Mouse (Mus musculus) spleen, adult 18-20 months (tissue): ENCODE measurements around the gene Ccnb1ip1.
"Not testable (repeated sequence)": the region's sequence is repeated elsewhere in the genome, so short reads cannot be mapped to it uniquely, and the experiment has no call there.

Experiments
- DNase-seq, 2 experiments: peaks; one replicate each; pipeline ENCODE4 v3.0.0; 2022; ENCODE audit warnings: mixed read lengths in 2 of 2

Gene Ccnb1ip1

GRCm38 (mm10) chr14:50807487-50808072, at the start of gene Ccnb1ip1, which contains the start of gene Parp2:
Ccnb1ip1 (minus strand) TSS chr14:50807732.
Parp2 (plus strand) TSS chr14:50807841.
- peak; percentile 93 to 94 for DNase-seq

DNA sequence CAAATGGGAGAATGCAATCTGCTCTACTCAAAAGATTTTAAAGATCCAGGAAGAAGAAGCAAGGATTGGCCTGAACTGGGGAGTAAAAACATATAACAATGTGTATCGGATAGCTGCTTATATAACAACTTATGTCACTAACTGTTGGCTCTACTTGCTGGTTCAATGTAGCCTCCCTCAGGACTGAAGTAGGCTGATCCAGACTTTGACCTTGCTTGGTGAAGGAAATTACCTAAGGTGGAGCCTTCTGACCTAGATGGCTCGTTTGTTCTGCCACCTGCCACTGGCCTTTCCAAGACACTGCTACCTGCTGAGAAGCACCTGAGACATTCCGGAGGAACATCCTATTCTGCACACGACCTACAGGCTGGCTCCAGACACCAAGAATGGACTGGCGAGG, 48.3 kb upstream of the Ccnb1ip1 start:
- no peak for DNase-seq

GRCm38 (mm10) chr14:50837236-50837635, 29.7 kb upstream of the Ccnb1ip1 start:
- no peak for DNase-seq

DNA sequence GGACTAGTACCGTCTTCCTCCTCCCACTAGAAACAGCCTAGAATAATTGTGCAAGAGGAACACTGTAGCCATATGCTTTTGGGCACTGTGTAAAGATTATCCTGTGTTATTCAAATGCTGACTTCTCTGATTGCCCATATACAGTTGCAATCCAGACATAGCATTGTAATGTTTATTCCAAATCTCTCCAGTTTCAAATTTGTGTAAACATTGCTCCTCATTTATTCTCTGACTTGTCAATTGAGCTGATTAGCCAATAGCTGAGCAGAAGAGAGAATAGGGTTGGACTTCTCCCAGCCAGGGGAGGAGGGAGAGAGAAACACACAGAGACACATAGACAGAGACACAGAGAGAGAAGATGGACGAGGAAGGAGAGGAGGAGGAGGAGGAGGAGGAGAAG, 26.9 kb upstream of the Ccnb1ip1 start:
- DNase-seq: no peak

DNA sequence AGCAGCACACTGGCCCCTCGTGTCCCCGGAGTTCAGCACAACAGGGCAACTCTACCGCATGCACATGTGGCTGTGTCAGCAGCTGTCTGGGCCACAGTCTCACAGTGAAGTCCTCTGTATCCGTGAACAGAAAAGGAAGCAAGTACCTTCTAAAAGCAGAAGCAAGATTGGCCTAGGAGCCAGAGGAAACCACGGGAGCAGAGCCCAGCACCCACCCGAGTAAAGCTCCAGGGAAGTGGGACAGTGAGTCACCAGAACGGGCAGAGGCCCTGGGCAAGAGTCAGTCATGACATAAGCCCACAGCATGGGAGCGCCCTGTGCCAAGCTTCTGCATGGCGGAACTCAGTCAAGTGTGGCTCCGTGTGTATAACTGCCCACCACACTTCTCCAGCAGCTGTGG, 26.4 kb upstream of the Ccnb1ip1 start:
- peak; percentile 13 to 30 for DNase-seq

DNA sequence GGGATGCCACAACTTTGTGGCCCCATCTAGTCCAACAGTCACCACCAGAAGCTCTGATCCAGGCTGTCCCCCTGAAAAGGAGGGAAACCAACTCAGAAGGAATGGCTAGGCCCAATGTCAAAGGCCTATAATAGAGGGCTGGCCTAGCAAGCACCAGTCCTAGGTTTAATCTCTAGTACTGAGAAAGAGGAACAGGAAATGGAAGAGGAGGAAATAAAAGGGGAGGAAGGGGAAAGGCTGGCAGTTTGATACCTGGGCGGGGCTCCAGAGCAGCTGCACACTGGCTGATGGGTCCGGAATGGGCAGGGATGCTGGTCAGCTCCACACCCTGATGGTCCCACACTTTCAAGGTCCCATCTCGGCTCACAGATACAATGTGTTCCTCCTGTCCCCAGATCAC, 22.3 kb upstream of the Ccnb1ip1 start:
- DNase-seq: no peak

DNA sequence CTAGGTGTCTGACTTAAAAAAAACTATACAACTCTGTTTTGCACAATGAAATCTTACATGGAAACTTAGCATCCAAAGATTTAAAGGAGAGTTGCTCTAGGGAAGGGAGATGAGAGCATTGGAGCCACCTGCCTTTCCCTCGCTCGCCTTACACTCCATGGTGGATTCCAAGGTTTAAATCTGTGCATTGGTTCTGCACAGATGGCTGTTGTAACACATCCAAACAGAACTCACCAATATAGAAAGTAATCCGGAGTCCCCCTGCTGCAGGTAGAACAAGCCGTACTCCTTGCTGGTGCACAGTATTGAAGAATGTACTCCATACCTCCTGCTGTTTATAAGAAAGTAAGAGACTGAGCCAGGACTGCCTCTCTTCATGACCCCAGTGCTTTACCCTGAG, 19.0 kb upstream of the Ccnb1ip1 start:
- no peak for DNase-seq

DNA sequence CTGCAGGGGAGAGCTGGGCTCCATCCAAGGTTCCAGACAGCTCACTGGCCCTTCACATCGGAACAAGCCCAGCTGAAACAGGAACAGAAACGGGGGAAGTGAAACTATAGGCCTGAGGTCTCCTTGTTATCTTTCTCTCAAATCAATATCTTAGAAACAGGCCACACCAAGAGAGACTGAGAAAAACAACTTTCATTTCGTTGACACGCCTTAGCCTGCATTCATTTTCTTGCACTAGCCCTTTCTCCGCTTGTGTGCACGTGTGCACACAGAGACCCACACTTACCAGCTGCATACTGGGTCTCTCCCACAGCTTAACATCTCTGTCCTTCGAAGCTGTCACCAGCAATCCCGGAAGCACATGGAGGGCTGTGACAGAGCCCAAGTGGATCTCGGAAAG, 16.7 kb upstream of the Ccnb1ip1 start:
- DNase-seq: peak in 1 of 2 experiments; percentile 21

GRCm38 (mm10) chr14:50823240-50823639, 15.7 kb upstream of the Ccnb1ip1 start:
- no peak for DNase-seq

- no peak for DNase-seq
Measured at GRCm38 (mm10) chr14:50813060-50813459, 5.5 kb upstream of the Ccnb1ip1 start.

DNA sequence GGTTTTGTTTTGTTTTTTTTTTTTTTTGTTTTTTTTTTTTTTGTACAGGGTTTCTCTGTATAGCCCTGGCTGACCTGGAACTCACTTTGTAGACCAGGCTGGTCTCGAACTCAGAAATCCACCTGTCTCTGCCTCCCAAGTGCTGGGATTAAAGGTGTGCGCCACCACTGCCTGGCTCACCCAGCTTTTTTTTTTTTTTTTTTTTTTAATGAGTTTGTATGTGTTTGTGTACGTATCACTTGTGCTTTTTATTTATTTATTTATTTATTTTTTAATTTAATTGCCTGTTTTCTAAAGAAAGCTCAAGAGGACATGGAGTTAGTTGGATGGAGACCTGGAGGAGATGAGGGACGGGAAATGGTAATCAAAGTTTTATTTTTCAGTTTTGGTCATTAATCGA, 1.1 kb downstream of the Ccnb1ip1 start:
- not testable (repeated sequence) for DNase-seq

DNA sequence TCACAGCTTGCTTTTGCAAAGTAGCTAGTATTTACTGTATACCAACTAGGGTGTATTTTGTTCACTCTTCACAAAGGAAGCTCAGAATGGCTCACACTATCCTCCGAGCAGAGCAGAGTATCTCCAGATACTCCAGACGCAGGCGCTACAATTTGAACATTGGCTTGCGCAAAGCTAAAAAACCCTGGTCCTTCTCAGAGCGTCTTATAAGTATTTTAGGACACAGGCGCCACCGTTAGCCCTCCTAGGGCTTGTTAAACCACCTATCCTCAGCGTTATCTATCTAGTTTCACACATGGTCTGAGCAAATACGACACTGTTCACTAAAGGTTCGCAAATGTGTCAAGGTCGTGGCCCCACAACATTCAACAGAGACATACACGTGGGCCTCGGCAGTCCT, 2.8 kb downstream of the Ccnb1ip1 start:
- no peak for DNase-seq

- no peak for DNase-seq
Measured at GRCm38 (mm10) chr14:50802843-50803562, 4.5 kb downstream of the Ccnb1ip1 start.

DNA sequence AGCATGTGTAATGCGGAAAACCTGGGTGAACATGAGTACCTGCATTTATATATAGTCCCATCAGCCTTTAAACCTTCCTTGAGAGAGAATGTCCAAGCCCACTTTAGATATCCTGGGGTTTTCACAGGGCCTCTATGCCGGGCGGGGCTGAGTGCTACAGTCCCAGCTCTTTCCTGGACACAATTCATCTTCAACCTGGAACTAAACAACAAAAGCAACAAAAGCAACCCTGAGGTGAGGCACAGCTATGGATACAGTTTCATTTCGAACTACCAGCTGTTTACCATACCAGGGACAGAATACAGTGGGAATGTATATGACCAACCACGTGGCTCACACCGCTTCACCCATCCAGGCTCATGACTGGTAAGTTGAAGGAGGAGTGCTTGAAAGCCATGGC, 5.1 kb downstream of the Ccnb1ip1 start:
- DNase-seq: no peak

DNA sequence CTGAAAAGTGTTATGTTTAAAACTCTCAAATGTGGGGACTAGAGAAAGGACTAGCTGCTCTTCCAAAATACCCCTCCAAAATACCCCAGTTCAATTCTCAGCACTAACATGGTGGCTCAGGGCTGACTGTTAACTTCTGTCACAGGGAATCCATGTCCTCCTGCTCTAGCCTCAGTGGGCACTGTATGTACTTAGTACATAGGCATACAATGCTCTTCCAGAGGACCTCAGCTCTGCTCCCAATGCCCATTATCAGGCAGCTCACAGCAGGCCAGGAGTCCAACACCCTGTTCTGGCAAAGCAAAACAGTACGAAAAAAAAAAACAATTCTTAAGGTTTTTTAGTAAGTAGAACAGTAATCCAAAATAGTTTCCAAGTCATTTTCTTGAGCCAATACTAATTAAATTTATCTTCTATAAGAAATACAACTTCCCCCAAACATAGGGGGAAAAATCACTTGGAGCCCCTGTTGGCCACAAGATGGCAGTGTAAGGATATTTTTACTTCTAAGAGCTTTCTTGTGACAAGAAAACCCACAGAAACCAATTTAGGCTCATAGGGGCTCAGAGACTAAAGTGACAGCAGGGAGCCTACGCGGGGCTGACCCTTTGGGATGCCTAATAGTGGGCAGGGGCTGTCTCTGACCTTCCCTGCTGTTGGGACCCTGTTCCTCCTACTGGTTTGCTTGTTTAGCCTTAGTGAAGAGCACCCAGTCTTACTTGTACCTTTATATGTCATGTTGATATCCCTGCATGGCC, 7.9 kb downstream of the Ccnb1ip1 start:
- peak in 1 of 2 experiments; percentile 36 for DNase-seq

- DNase-seq: no peak
Measured at GRCm38 (mm10) chr14:50798512-50798911, 9.0 kb downstream of the Ccnb1ip1 start.

- no peak for DNase-seq
Measured at GRCm38 (mm10) chr14:50796464-50796863, 11.1 kb downstream of the Ccnb1ip1 start.

DNA sequence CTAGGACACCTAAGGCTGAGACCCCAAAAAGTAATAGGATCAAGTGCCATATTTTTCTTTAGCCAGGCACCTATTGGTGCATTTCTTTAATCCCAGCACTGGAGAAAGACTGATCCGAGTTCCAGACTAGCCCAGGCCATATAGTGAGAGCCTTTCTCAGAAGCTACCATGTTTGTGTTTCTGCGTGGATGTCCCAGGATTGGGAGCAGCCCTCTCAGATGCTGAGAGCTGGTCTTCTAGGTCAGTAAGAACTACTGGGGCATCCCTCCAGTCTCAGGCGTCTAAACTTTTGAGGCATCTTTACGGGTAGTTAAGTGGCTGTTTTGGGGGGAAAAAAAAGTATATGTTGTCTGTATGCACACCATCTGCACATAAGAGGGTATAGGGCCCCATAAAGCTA, 11.6 kb downstream of the Ccnb1ip1 start:
- DNase-seq: no peak

- DNase-seq: no peak
Measured at GRCm38 (mm10) chr14:50795261-50795935, 12.1 kb downstream of the Ccnb1ip1 start.

- no peak for DNase-seq
Measured at GRCm38 (mm10) chr14:50788157-50788556, 19.4 kb downstream of the Ccnb1ip1 start.

- DNase-seq: peak; percentile 82 to 93
Measured at GRCm38 (mm10) chr14:50785251-50785637, 22.3 kb downstream of the Ccnb1ip1 start, which contains the start of gene Ttc5. Ttc5 (minus strand) TSS chr14:50785519.

GRCm38 (mm10) chr14:50784391-50785250, 22.9 kb downstream of the Ccnb1ip1 start:
- no peak for DNase-seq
